Mouse (Mus musculus): ENCODE measurements around the gene AI481877.

GRCm38 (mm10) chr4:59002948-59003805 is 135.6 kb downstream of the AI481877 start, which contains the start of gene Gm20503:
- TF ChIP-seq CTCF (IDR thresholded peaks at IDR 0.05; ENCODE audit: insufficient read depth, low read length) (no peak), POLR2A (IDR thresholded peaks at IDR 0.05; ENCODE audit: borderline replicate concordance, extremely low read depth, low read depth, low read length) (peak; percentile 71; the same call in 1 of the 2 replicates)

Data from lung, adult 2 months (tissue).